Mouse (Mus musculus): Measurements from ENCODE around the gene Cgn. TPM values are rescaled to one million over a fixed set of nuclear protein-coding genes. Genes with fewer than 3 reads are reported as not detected.

Gene Cgn
- under 1 TPM in 1 of 3 experiments, not detected in 2; 0.11 TPM for polyA plus RNA-seq (2017; shearing (Covaris generic))

DNA sequence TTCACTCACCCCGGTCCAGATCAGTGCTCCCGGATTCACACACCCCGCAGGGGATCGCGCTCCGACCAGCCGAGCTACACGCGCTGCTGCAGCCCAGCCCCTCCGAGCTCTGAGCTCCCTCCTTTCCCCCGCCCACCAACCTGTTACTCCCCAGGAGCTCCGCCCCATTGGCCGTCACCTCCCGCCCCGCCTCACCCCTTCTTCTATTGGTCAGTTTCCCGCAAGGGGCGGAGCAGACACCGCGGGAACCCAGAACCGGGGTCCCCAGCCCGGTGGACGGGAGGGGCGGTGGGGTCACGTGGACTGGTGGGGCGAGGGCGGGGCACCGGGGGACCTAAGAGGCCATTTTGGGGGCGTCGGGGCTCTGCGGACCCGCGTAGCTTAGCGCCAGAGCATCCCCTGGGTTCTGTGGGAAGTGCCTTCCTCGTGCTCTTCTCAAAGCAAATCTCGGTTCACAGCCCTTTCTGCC, at the start of gene Cgn:
Gene Cgn, minus strand, starts transcription at position 126 of the 469 bp plus-strand sequence.
- peak; percentile 89 for ATAC-seq

DNA sequence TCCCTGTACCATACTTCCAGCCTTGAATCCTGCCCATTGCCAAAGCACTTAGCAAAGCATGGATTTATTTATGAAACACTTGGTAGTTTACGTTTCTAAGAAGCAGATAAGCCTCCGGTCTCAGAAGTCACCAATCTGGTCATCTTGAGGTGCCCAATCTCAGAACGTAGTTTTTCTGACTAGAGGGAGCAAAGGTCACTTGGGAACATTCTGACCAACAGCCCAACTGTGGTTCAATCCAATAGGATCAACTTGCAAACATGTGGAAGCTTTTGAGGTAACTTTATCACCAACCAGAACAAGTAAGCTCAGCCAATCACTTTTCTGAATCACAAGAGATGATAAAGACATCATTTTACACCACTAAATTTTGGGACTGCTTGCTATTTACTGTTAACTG, 49.1 kb upstream of the Cgn start:
- no peak for ATAC-seq

DNA sequence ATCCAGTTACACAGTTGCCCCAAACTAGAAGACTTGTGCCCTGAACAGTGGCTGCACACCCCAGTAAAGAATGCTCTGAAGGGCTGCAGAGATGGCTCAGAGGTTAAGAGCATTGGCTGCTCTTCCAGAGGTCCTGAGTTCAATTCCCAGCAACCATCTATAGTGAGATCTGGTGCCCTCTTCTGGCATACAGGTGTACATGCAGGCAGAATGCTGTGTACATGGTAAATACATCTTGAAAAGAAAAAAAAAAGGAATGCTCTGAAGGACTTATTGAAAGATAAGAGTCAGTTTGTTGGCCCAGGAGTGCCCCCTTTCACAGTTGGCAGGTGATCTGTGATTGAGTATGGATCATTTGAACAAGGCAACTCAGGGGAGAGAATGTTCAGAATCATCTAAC, 47.1 kb upstream of the Cgn start:
- no peak for ATAC-seq

DNA sequence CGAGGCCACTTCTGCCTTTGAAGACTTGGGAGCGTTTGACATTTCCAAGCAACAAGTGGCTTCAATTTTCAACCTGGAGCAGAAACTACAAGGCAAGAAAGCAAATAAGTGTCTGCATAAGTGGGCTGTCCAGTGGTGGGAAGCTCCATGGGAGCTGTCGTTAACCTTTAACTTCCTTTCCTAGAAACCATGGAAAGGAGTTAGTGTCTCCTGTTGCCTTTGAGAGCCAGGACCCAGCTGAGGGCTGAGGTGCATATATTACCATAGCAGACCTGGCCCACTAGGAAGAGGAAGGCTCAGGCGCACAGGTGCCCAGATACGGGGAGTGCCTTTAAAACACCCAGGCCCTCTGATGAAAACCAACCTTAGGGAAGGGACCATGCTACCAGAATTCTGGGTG, 46.4 kb upstream of the Cgn start:
- ATAC-seq: no peak

DNA sequence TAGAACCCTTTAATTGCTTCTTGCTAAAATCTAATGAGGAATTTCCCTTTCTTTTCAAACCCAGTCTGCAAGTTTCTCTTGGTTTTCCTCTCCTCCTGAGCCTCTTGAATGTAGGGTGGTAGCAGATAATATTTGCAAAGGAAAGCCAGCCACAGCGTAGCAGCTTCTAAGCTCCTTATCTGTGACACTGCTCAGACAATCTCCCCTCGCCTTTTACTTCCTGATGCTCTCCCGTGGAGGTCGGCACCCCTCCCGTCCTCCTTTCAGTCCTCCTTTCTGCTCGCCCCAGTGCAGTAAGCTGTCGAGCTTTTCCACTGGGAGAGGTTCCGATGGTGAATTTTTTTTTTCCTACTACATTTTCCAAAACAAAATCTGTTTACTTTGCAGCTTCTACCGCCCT, 45.8 kb upstream of the Cgn start:
- no peak for ATAC-seq

DNA sequence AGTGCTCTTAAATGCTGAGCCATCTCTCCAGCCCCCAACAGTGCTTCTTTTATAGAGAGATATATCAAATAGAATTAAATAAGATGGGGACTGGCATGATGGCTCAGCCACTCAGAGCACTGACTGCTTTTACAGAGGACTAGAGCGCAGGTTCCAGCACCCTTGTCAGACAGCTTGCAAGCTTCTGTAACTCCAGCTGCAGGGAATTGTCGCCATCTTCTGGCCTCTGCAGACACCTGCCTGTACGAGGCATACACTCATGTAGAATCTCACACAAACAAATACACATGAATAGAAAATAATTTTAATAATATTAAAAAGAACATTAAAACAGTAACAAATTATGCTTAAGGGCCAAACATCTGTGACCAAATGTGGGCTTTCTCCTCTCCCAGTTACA, 37.8 kb upstream of the Cgn start:
- no peak for ATAC-seq

DNA sequence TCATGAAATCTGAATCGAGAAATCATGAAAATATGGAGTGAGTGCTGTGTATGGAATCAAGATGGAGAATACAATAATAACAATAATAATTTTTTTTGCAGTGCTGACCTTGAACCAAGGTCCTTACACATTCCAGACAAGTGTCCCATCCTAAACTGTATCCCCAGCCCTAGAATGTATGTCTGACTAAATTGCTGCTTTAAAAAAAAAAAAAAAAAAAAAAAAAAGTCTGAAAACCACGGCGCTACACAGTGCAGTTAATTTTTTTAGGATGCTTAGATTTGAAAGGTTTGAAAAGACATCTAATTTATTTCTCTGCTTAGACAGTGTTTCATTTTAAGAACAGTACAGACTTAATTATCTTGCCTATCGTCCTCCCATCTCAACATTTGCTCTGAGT, 35.8 kb upstream of the Cgn start:
- no peak for ATAC-seq

DNA sequence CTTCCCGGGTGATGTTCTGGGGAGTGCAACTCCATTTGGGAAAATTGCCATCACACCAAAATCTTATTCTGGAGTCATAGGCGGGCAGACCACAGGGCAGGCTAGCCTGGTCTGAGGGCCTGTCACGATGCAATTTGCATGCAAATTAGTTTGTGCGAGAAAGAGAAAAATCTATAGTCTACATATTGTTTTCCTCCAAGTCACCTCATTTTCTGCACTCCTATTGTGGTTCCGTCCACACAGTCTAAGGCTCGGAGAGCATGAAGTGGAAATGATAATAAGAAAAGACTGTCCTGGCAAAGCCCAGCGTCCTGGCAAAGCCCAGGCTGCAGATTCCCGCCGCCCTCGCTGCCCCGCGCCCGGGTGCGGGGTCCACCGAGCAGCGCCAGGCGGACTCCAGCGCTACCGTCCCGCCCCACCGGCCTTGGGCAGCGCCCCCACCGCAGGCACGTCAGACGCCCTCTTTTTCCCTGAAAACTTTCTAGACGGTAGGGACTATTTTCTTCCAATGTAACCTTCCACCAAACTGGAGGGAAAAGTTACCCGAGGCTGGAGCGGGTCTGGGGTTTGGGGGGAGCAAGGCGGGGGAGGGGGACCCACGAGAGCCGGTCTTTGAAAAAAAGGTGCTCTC, 34.8 kb upstream of the Cgn start:
- ATAC-seq: no peak

DNA sequence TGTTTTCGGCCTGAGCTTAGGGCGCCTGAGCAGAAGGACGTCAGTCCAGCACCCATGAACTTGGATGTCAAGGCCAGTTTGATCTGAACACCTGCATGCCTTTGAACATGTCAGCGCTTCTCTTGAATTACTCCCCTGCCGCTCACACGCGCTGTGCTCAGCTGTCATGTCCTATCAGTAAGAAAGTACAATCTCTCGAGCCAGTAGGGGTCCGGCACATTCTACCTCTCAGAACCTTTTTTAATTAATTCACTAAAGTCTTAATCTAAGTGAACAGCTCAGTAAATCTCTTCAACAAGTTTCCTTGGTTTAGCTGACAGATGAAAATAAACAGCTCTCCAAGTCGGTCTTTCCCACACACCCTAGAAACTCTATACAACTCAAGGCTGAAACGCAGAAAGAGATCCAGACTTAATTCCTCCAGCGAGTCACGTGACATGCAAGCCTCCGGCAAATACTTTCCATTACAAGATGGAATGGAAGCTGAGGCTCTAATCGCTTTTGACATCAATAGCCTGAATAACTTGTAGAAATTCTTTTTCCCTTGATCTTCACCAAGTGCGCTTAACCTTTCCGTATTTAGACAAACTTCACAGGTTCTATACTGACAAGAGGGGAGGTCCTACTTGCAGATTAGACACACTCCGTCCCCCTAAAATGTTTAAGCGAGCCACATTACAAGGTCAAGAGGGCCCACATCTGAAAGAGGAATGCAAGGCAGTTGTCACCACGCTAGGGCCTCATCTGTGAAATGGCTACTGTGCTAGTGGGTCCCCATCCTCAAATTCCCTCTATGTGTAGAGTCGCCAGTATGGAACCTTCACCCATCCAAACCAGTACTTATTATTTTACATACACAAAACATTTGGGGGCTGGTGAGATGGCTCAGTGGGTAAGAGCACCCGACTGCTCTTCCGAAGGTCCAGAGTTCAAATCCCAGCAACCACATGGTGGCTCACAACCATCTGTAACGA, 33.4 kb upstream of the Cgn start:
- no peak for ATAC-seq

DNA sequence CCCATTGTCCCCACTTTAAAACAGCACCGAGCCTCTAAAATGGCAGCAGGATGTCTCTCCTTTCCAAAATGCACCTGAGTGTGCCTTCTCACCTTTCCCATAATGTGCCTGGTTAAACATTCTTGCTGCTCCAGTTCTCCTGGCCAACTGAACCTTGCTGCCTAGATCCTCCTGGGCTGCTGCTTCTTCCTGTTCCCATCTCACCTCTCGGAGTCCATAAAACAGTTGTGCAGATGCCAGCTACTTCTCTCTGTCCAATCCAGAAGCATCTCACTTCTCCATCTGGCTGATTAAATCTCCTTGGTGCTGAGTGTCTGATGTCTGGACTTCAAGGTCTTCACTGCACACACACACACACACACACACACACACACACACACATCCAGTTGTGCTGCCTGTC, 31.4 kb upstream of the Cgn start:
- ATAC-seq: no peak

DNA sequence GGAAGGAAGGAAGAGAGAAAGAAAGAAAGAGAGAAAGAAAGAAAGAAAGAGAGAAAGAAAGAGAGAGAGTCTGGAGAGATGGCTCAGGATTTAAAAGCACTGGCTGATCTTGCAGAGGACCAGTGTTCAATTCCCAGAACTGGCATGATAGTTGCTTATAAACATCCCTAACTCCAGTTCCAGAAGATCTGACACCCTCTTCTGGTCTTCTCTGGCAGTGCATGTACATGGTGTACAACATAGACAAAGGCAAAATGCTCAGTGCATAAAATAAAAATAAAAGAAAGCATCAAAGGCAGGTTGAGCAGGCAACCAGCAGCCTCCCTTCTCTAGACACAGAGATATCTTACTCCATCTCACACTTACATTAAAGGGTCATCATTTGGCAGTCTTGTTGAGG, 29.3 kb upstream of the Cgn start:
- no peak for ATAC-seq

DNA sequence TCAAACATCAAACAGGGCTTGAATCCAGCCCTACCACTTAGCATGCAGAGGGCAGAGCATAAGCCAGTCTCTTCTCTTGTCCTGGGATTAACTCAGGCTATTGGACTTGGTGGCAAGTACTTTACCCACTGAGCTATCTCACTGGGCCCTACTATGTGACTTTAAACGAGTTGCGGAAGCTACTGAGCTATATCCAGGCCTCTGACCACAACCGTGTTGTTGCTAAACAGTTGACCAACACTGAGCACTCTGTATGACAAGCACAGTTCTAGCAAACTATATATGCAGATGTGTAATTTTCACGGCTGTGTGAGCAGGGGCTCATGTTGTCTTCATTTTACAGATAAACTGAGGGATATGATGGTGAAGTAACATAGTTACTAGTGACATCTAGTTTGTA, 28.4 kb upstream of the Cgn start:
- ATAC-seq: no peak

DNA sequence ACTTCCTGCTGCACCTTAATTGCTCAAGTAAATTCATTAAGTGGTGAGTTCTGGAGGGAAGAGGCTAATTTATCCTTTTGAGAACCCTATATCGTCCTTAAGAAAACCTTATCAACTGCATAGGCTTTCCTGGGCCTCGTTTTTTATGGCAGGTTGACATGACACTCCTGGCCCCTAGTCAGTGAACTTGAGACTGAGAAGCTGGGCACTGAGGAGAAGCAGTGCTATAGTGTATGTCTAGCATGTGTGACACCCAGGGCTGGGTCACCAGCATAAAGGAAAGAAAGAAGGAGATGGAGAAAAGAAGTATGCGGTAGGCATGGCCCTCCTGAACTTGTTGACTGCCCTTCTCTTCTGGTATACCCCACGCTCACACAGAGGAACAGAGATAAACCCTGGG, 27.8 kb upstream of the Cgn start:
- ATAC-seq: no peak

DNA sequence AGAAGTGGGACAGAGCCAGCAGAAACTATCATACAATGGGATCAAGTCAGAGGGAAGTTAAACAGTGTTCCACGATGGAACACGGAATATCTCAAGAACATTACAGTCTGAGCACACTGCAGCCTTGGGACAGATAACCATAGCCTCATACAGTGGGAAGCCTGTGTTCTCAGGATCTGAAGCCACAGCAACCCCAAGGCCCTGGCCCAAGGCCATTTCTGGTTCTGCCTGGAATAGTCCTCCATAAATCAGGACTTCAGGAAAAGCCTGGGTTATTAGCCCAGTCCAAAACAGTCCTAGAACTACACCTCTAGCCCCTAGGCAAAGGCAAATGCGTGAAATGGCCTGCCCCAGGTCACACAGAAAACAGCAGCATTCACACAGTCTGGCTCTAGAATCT, 27.4 kb upstream of the Cgn start:
- no peak for ATAC-seq

DNA sequence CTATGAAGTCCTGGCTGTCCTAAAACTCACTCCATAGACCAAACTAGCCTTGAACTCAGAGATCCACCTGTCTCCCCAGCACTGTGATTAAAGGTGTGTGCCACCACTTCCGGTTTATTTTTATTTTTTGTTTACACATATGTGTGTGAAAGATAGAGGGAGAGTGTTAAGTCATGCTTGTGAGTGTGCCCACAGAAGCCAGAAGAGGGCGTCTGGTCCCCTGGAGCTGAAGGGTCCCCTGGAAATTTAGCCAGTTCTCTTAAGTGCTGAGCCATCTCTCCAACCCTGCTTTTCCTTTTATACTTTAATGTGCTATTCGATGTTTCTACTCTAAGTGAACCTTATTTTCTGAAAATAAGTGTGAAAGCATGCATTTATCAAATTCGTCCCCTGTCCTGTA, 25.3 kb upstream of the Cgn start:
- ATAC-seq: no peak

DNA sequence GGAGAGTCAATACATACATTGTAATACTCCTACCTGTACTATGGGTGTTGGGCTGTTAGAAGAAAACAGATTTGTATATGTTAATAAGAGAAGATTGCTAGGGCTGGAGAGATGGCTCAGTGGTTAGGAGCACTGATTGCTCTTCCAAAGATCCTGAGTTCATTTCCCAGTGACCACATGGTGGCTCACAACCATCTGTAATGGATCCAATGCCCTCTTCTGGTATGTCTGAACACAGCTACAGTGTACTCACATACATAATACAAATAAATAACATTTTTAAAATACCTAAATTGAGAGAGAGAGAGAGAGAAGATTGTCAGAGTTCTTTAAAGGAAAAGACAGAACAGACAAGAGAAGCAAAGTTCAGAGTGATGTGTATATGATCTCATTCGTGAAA, 22.0 kb upstream of the Cgn start:
- no peak for ATAC-seq

DNA sequence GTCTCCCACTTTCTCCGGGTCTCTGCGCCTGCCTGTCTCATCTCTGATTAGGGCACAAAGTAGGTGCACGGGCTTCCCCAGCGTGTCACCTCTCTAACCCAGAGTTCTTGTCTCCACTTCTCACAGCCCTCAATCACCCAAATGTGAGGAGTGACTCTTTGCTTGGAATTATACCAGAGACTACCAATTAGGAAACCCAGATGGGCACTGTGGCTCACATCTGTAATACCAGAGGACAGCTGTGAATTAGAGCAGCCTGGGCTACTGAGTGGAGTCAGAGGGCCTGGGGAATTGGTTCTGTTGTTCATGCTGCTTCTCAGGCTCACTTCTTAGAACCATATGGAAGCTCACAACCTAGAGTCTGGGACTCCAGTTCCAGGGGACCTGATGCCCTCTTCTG, 18.7 kb upstream of the Cgn start:
- ATAC-seq: no peak

DNA sequence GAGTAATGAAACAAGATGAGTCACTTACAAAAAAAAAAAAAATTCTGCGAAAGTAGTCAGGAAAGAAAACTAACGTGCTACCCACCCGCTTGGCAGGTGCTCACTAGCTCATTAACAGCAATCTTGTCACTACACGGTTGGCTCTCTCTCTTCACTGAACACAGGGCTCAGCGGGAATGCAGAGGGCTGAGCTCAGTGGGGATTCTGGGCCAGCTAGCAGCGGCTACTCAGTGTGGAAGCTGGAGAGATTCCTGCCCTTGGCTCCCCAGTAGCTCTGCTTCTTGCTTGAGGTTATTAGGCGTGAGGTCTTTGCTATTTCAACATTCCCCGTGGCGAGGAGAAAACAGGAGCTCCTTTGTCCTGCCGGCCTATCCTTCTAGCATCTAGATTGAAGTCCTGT, 17.9 kb upstream of the Cgn start:
- no peak for ATAC-seq

DNA sequence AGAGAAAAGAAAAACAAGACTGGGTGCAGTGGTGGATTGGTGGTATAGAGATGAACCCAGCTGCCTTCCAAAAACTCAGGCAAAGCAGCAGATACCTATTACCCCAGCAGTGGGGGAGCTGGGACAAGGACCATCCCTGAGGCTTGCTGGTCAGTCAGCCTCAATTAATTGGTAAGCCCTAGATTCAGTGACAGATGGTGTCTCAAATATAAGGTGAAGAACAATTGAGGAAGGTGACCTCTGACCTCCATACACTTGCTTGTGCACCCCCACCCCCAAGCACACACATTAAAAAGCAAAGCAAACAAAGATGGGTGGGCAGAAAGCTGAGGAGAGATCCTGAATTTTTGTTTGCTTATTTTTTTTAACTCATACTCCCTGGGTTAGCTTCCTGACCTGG, 9.9 kb upstream of the Cgn start:
- ATAC-seq: no peak

DNA sequence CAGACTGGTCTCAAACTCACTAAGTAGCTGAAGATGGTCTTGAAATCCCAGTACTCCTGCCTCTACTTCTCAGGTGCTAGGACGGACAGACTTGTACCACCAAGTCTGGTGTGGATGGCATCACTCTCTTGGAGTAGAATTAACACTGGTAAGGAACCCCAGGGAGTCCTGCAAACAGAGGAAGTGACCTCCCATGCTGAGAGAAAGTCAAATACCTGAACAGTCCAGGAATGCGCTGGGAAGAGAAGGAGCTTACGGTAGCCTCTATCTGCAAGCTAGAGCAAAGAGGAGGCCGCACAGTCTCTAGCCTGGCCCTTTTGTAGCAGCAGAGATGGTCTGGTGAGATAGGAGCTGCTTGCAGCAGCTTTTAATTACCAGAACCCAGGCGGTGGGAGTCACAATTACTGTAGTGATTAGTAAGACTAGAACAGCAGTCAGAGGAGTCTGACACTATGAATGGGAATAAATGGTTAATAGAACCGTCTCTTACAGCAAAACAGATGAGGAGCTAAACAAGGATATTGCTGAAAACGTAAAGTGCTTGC, 9.4 kb upstream of the Cgn start:
- ATAC-seq: no peak

DNA sequence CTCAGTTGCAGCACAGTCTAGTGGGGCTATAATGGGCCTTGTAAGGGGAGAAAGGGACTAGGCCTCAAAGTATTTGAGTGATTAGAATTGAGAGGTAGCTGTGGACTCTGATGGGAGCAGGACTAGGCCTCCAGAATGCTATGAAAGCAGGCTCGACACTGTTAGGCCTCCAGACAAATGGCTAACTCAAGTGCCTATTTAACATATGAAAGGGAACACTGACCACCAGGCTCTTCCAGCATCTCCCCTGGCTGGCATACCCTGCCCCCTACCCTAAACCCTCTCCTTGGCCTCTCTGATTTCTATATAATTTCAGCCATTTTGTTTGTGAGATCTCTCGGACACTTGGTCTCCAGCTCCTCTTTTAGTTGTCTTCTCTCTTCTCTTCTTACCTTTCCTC, 8.1 kb upstream of the Cgn start:
- ATAC-seq: no peak

DNA sequence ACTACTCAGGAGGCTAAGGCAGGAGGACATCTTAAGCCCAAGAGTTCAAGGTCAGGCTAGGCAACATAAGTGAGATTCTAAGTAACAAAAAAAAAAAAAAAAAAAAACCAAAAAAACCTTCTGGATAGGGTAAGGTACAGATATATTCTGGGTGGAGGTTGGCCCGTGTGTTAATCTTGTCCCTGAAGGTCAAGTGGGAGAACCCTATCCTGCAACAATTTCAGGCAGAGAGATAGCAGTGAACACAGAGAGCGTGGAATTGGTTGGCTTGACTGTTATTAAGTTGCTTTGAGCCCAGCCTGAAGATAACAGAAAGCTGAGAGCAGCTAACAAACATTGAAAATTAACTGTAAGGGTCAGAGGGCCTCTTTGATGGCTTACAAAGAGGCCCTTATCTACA, 7.4 kb upstream of the Cgn start:
- ATAC-seq: no peak

DNA sequence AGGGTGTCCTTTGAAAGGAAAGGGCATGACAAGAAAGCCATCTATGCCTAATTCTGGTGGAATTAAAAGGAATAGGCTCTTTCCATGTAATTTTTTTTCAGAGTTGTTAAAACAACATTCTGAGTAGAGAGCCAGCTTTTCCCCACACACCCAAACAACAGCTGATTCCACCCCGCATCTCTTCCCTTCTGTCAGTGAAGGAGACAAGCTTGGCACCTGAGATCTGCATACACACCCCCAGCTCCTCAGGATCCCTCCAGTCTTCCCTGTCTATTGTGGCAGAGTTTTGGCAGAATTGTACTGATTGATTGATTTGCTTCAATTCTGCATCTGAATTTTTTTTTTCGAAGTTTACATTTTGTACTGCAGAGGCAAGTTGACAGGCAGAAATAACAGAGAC, 6.0 kb upstream of the Cgn start:
- ATAC-seq: no peak

DNA sequence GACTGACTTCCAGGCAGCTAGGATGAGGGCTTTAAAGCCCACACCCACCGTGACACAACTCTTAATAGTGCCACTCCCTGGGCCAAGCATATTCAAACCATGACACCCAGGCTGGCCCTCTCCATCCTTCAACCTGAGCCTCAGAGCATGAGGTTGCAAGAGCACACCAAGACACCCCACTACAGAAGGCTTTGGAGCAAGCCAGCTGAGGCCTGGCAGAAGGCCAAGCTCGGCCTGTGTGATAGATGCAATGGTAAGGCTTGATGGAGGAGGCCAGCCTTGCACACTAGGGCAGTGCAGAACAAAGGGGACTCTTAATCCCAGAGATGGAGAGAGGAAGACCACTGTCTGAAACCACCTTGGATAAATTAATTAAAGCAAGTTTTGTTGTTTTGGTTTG, 3.2 kb upstream of the Cgn start:
- ATAC-seq: no peak

All from inflammation-experienced regulatory T-cells, adult 6 months (primary cell).